Mouse (Mus musculus): ENCODE results near the gene Wfdc5. TPM values are rescaled to one million over a fixed set of nuclear protein-coding genes. Genes with fewer than 3 reads are reported as not detected.

Gene Wfdc5
- polyA plus RNA-seq, 1 experiment: not detected

GRCm38 (mm10) chr2:164195971-164196699 is 13.6 kb upstream of the Wfdc5 start:
- Histone ChIP-seq H3K79me2 (ENCODE audit: control insufficient read depth, insufficient read depth) (no peaks in the 10 kb centered on the region), H3K36me3 (ENCODE audit: control insufficient read depth, insufficient read depth) (no peaks in the 10 kb centered on the region), H3ac (ENCODE audit: control insufficient read depth, insufficient read length) (no peak overlapping the region), H3K4me3 (no peak overlapping the region), H3K27me3 (ENCODE audit: control insufficient read depth, insufficient read depth, insufficient read length) (peaks cover 59% of the 10 kb centered on the region), H3K4me2 (ENCODE audit: low read depth) (no peak overlapping the region)
- TF ChIP-seq SRF (IDR thresholded peaks at IDR 0.05; ENCODE audit: control insufficient read depth, insufficient read length, low read depth) (no peak), TCF3 (IDR thresholded peaks at IDR 0.05; ENCODE audit: insufficient read length, low read depth) (no peak), POLR2AphosphoS2 (IDR thresholded peaks at IDR 0.05; ENCODE audit: insufficient read length, low read depth) (no peak), CEBPB (IDR thresholded peaks at IDR 0.05; ENCODE audit: insufficient read depth, poor library complexity, severe bottlenecking) (no peak), REST (IDR thresholded peaks at IDR 0.05; ENCODE audit: insufficient read depth, insufficient read length) (no peak), E2F4 (IDR thresholded peaks at IDR 0.05; ENCODE audit: insufficient read depth) (no peak), MAX (IDR thresholded peaks at IDR 0.05; ENCODE audit: low read depth) (no peak), TCF12 (IDR thresholded peaks at IDR 0.05; ENCODE audit: insufficient read depth, poor library complexity, severe bottlenecking) (no peak), MYOD1 (IDR thresholded peaks at IDR 0.05; ENCODE audit: control insufficient read depth in 1 of 3, insufficient read length in 2 of 3, low read depth in 2 of 3) (no peak)

GRCm38 (mm10) chr2:164194959-164195630 is 12.6 kb upstream of the Wfdc5 start:
- no peak overlapping the region for H3K4me3 ChIP-seq
- no peaks in the 10 kb centered on the region for H3K36me3 ChIP-seq (ENCODE audit: control insufficient read depth, insufficient read depth)
- TF ChIP-seq E2F4 (IDR thresholded peaks at IDR 0.05; ENCODE audit: insufficient read depth): no peak
- TF ChIP-seq POLR2AphosphoS2 (IDR thresholded peaks at IDR 0.05; ENCODE audit: insufficient read length, low read depth): no peak
- no peak for TF ChIP-seq TCF12 (IDR thresholded peaks at IDR 0.05; ENCODE audit: insufficient read depth, poor library complexity, severe bottlenecking)
- no peak for TF ChIP-seq REST (IDR thresholded peaks at IDR 0.05; ENCODE audit: insufficient read depth, insufficient read length)
- H3K79me2 ChIP-seq (ENCODE audit: control insufficient read depth, insufficient read depth): no peaks in the 10 kb centered on the region
- H3K4me2 ChIP-seq (ENCODE audit: low read depth): no peak overlapping the region
- no peak overlapping the region for H3ac ChIP-seq (ENCODE audit: control insufficient read depth, insufficient read length)
- H3K27me3 ChIP-seq (ENCODE audit: control insufficient read depth, insufficient read depth, insufficient read length): peaks cover 70% of the 10 kb centered on the region

GRCm38 (mm10) chr2:164192279-164192678 is 9.7 kb upstream of the Wfdc5 start:
- Histone ChIP-seq H3K27me3 (ENCODE audit: control insufficient read depth, insufficient read depth, insufficient read length) (peaks cover 75% of the 10 kb centered on the region), H3K79me2 (ENCODE audit: control insufficient read depth, insufficient read depth) (no peaks in the 10 kb centered on the region), H3ac (ENCODE audit: control insufficient read depth, insufficient read length) (no peak overlapping the region), H3K4me3 (no peak overlapping the region), H3K4me2 (ENCODE audit: low read depth) (no peak overlapping the region), H3K36me3 (ENCODE audit: control insufficient read depth, insufficient read depth) (no peaks in the 10 kb centered on the region)
- TF ChIP-seq USF1 (IDR thresholded peaks at IDR 0.05; ENCODE audit: low read depth) (no peak), TCF12 (IDR thresholded peaks at IDR 0.05; ENCODE audit: insufficient read depth, poor library complexity, severe bottlenecking) (no peak), E2F4 (IDR thresholded peaks at IDR 0.05; ENCODE audit: insufficient read depth) (no peak), MYOG (IDR thresholded peaks at IDR 0.05; ENCODE audit: control insufficient read depth in 1 of 3, insufficient read depth in 1 of 3, insufficient read length in 2 of 3, low read depth in 2 of 3) (no peak), MYOD1 (IDR thresholded peaks at IDR 0.05; ENCODE audit: control insufficient read depth in 1 of 3, insufficient read length in 2 of 3, low read depth in 2 of 3) (no peak), TCF3 (IDR thresholded peaks at IDR 0.05; ENCODE audit: insufficient read length, low read depth) (no peak), SRF (IDR thresholded peaks at IDR 0.05; ENCODE audit: control insufficient read depth, insufficient read length, low read depth) (no peak), REST (IDR thresholded peaks at IDR 0.05; ENCODE audit: insufficient read depth, insufficient read length) (no peak), CEBPB (IDR thresholded peaks at IDR 0.05; ENCODE audit: insufficient read depth, poor library complexity, severe bottlenecking) (no peak), POLR2A (IDR thresholded peaks at IDR 0.05; ENCODE audit: insufficient read length, low read depth) (no peak), POLR2AphosphoS2 (IDR thresholded peaks at IDR 0.05; ENCODE audit: insufficient read length, low read depth) (no peak), MAX (IDR thresholded peaks at IDR 0.05; ENCODE audit: low read depth) (no peak)

- Histone ChIP-seq H3K4me3 (no peak within 1 kb of the TSS), H3K36me3 (ENCODE audit: control insufficient read depth, insufficient read depth) (no peaks in the 10 kb centered on the region), H3K27me3 (ENCODE audit: control insufficient read depth, insufficient read depth, insufficient read length) (peaks cover 62% of the 10 kb centered on the region), H3K4me2 (ENCODE audit: low read depth) (no peak within 1 kb of the TSS), H3ac (ENCODE audit: control insufficient read depth, insufficient read length) (no peak within 1 kb of the TSS), H3K79me2 (ENCODE audit: control insufficient read depth, insufficient read depth) (no peaks in the 10 kb centered on the region)
- TF ChIP-seq POLR2A (IDR thresholded peaks at IDR 0.05; ENCODE audit: insufficient read length, low read depth) (no peak), USF1 (IDR thresholded peaks at IDR 0.05; ENCODE audit: low read depth) (no peak), MAX (IDR thresholded peaks at IDR 0.05; ENCODE audit: low read depth) (no peak), E2F4 (IDR thresholded peaks at IDR 0.05; ENCODE audit: insufficient read depth) (no peak), TCF12 (IDR thresholded peaks at IDR 0.05; ENCODE audit: insufficient read depth, poor library complexity, severe bottlenecking) (no peak), POLR2AphosphoS2 (IDR thresholded peaks at IDR 0.05; ENCODE audit: insufficient read length, low read depth) (no peak), MYOD1 (IDR thresholded peaks at IDR 0.05; ENCODE audit: control insufficient read depth in 1 of 3, insufficient read length in 2 of 3, low read depth in 2 of 3) (no peak), MYOG (IDR thresholded peaks at IDR 0.05; ENCODE audit: control insufficient read depth in 1 of 3, insufficient read depth in 1 of 3, insufficient read length in 2 of 3, low read depth in 2 of 3) (no peak), CEBPB (IDR thresholded peaks at IDR 0.05; ENCODE audit: insufficient read depth, poor library complexity, severe bottlenecking) (no peak), TCF3 (IDR thresholded peaks at IDR 0.05; ENCODE audit: insufficient read length, low read depth) (no peak), REST (IDR thresholded peaks at IDR 0.05; ENCODE audit: insufficient read depth, insufficient read length) (no peak), SRF (IDR thresholded peaks at IDR 0.05; ENCODE audit: control insufficient read depth, insufficient read length, low read depth) (no peak)
Observed at GRCm38 (mm10) chr2:164190576-164190975, 8.0 kb upstream of the Wfdc5 start, which contains the start of gene Wfdc12. Wfdc12 (minus strand) TSS chr2:164190608.
